Mouse (Mus musculus) heart, embryonic 16.5 days (tissue): ENCODE results near the gene Zfp523. TPM values are rescaled to one million over a fixed set of nuclear protein-coding genes. Genes with fewer than 3 reads are reported as not detected.
A peak's percentile ranks its signal among the peaks of the same experiment; 100 is the strongest.
"Not testable (repeated sequence)": the region's sequence is repeated elsewhere in the genome, so short reads cannot be mapped to it uniquely, and the experiment has no call there.

Experiments used
- ATAC-seq: fragments of 200-750 bp; cut with Nextera tagmentation; replicated peaks from 2 replicates; pipeline ENCODE4 v1.8.0; 2017; ENCODE audit warnings: moderate number of reproducible peaks; ENCODE audit not compliant: insufficient read depth, low FRiP score; ENCODE audit errors: extremely low read depth
- H3K27ac ChIP-seq: fragments of 300-500 bp; sonication (generic); 2 replicates; pipeline ENCODE4 v1.5.1; 2014; ENCODE audit warnings: mild to moderate bottlenecking, low read length, control low read depth, moderate library complexity
- H3K27me3 ChIP-seq: fragments of 300-500 bp; sonication (generic); 2 replicates; pipeline ENCODE4 v1.6.1; 2014; ENCODE audit warnings: low read length, mixed read lengths; ENCODE audit not compliant: control insufficient read depth, insufficient read depth
- H3K36me3 ChIP-seq: fragments of 300-500 bp; sonication (generic); 2 replicates; pipeline ENCODE4 v1.6.1; 2014; ENCODE audit not compliant: control insufficient read depth, insufficient read depth
- H3K4me1 ChIP-seq: fragments of 300-500 bp; sonication (generic); 2 replicates; pipeline ENCODE4 v1.6.1; 2014; ENCODE audit warnings: low read length, mixed read lengths; ENCODE audit not compliant: control insufficient read depth, insufficient read depth
- H3K4me2 ChIP-seq: fragments of 300-500 bp; sonication (generic); 2 replicates; pipeline ENCODE4 v1.6.1; 2014; ENCODE audit warnings: low read depth, mild to moderate bottlenecking, control low read depth, low read length
- H3K4me3 ChIP-seq: fragments of 300-500 bp; sonication (generic); 2 replicates; pipeline ENCODE4 v1.5.1; 2014; ENCODE audit warnings: mild to moderate bottlenecking, control low read depth, low read length
- H3K9ac ChIP-seq: fragments of 300-500 bp; sonication (generic); 2 replicates; pipeline ENCODE4 v1.6.1; 2014; ENCODE audit warnings: low read length, control low read depth
- H3K9me3 ChIP-seq: fragments of 300-500 bp; sonication (generic); replicated peaks from 2 replicates; pipeline ENCODE4 v1.6.1; 2016; ENCODE audit warnings: low read length; ENCODE audit not compliant: control insufficient read depth
- WGBS: fragments of 180-500 bp; shearing (Covaris S2); extraction: QIAGEN DNeasy Blood & Tissue Kit; methylation state at CpG from one replicate; pipeline ENCODE4 v1.1.7; 2014; 5-methylcytosine and 5-hydroxymethylcytosine counted together
- polyA plus RNA-seq: library from polyadenylated mRNA; unstranded; fragments of >200 nt; fragmentation: Nextera tagmentation; extraction: Ambion mirVana; gene quantifications from 2 replicates; pipeline ENCODE4 v1.2.1, GENCODE M21; 2015

The Zfp523 gene
- polyA plus RNA-seq, 1 experiment from 2014 or later, result 20.5 TPM

GRCm38 (mm10) chr17:28216791-28217190, 39.9 kb downstream of the Zfp523 start:
- 80% methylated on average over 9 of the region's 9 CpGs for WGBS
- Histone ChIP-seq H3K27me3 (no peaks in the 10 kb centered on the region), H3K4me2 (no peak overlapping the region), H3K36me3 (no peaks in the 10 kb centered on the region), H3K4me3 (no peak overlapping the region), H3K9ac (no peak overlapping the region), H3K9me3 (no peaks in the 10 kb centered on the region), H3K4me1 (0 out of 2 replicates have a peak, but pooled peaks cover 5% of the 10 kb centered on the region), H3K27ac (peak overlapping the region; percentile 75; the same call in 1 of the 2 replicates)
- ATAC-seq, result no peak

GRCm38 (mm10) chr17:28217721-28218649, 41.1 kb downstream of the Zfp523 start:
- Histone ChIP-seq H3K27ac (peak overlapping the region; percentile 75), H3K4me3 (no peak overlapping the region), H3K4me2 (peak overlapping the region; percentile 38), H3K36me3 (no peaks in the 10 kb centered on the region), H3K9ac (peak overlapping the region; percentile 36; the same call in 1 of the 2 replicates), H3K4me1 (peaks cover 7% of the 10 kb centered on the region), H3K27me3 (0 out of 2 replicates have a peak, but pooled peaks cover 2% of the 10 kb centered on the region), H3K9me3 (no peaks in the 10 kb centered on the region)
- ATAC-seq, result peak; percentile 53
- WGBS, result 20% methylated on average over 23 of the region's 23 CpGs

- not testable (repeated sequence) for H3K36me3 ChIP-seq, H3K4me2 ChIP-seq, H3K27ac ChIP-seq, H3K9ac ChIP-seq, H3K27me3 ChIP-seq, ATAC-seq, H3K4me3 ChIP-seq, H3K9me3 ChIP-seq
- H3K4me1 ChIP-seq, result peaks cover 16% of the 10 kb centered on the region
- WGBS, result 91% methylated on average over 9 of the region's 10 CpGs
Measured at GRCm38 (mm10) chr17:28222463-28222862, 45.5 kb downstream of the Zfp523 start.

- peak overlapping the region; percentile 94 for H3K4me2 ChIP-seq
- 0 out of 2 replicates have a peak, but pooled peaks cover 2% of the 10 kb centered on the region for H3K27me3 ChIP-seq
- no peaks in the 10 kb centered on the region for H3K9me3 ChIP-seq
- ATAC-seq, result peak; percentile 83
- 1% methylated on average over 46 of the region's 46 CpGs for WGBS
- H3K4me3 ChIP-seq, result peak overlapping the region; percentile 61
- H3K9ac ChIP-seq, result peak overlapping the region; percentile 78
- no peaks in the 10 kb centered on the region for H3K36me3 ChIP-seq
- H3K4me1 ChIP-seq, result peaks cover 12% of the 10 kb centered on the region
- peak overlapping the region; percentile 54 for H3K27ac ChIP-seq
Measured at GRCm38 (mm10) chr17:28223561-28224391, 46.8 kb downstream of the Zfp523 start.

GRCm38 (mm10) chr17:28224615-28225014, 47.7 kb downstream of the Zfp523 start:
- H3K4me1 ChIP-seq, result peaks cover 12% of the 10 kb centered on the region
- H3K36me3 ChIP-seq, result no peaks in the 10 kb centered on the region
- 0 out of 2 replicates have a peak, but pooled peaks cover 2% of the 10 kb centered on the region for H3K27me3 ChIP-seq
- no peaks in the 10 kb centered on the region for H3K9me3 ChIP-seq
- no peak for ATAC-seq
- 85% methylated on average over 10 of the region's 10 CpGs for WGBS
- H3K4me3 ChIP-seq, result no peak overlapping the region
- no peak overlapping the region for H3K4me2 ChIP-seq
- H3K27ac ChIP-seq, result no peak overlapping the region
- H3K9ac ChIP-seq, result no peak overlapping the region

- H3K4me1 ChIP-seq, result peaks cover 12% of the 10 kb centered on the region
Measured at GRCm38 (mm10) chr17:28226014-28226413, 49.1 kb downstream of the Zfp523 start.

GRCm38 (mm10) chr17:28230486-28230885, 53.6 kb downstream of the Zfp523 start:
- H3K9me3 ChIP-seq, result no peaks in the 10 kb centered on the region
- no peak overlapping the region for H3K4me3 ChIP-seq
- no peak overlapping the region for H3K9ac ChIP-seq
- WGBS, result 71% methylated on average over 6 of the region's 6 CpGs
- ATAC-seq, result no peak
- no peaks in the 10 kb centered on the region for H3K36me3 ChIP-seq
- peaks cover 3% of the 10 kb centered on the region for H3K4me1 ChIP-seq
- no peak overlapping the region for H3K27ac ChIP-seq
- H3K4me2 ChIP-seq, result no peak overlapping the region
- 0 out of 2 replicates have a peak, but pooled peaks cover 2% of the 10 kb centered on the region for H3K27me3 ChIP-seq

More at GRCm38 (mm10) chr17:28226014-28226413, 49.1 kb downstream of the Zfp523 start:
- Histone ChIP-seq H3K4me3 (peak overlapping the region; percentile 31), H3K36me3 (no peaks in the 10 kb centered on the region), H3K4me2 (peak overlapping the region; percentile 62), H3K9ac (peak overlapping the region; percentile 35; the same call in 1 of the 2 replicates), H3K9me3 (no peaks in the 10 kb centered on the region), H3K27ac (no peak overlapping the region), H3K27me3 (0 out of 2 replicates have a peak, but pooled peaks cover 2% of the 10 kb centered on the region)
- WGBS, result 3% methylated on average over 21 of the region's 21 CpGs
- ATAC-seq, result peak; percentile 56

- WGBS, result 77% methylated on average over 18 of the region's 18 CpGs
- no peaks in the 10 kb centered on the region for H3K36me3 ChIP-seq
- H3K4me1 ChIP-seq, result peaks cover 3% of the 10 kb centered on the region
- H3K4me2 ChIP-seq, result no peak overlapping the region
- no peak overlapping the region for H3K9ac ChIP-seq
- no peak overlapping the region for H3K4me3 ChIP-seq
- 0 out of 2 replicates have a peak, but pooled peaks cover 2% of the 10 kb centered on the region for H3K27me3 ChIP-seq
- no peaks in the 10 kb centered on the region for H3K9me3 ChIP-seq
- no peak overlapping the region for H3K27ac ChIP-seq
- no peak for ATAC-seq
Measured at GRCm38 (mm10) chr17:28231026-28231736, 54.3 kb downstream of the Zfp523 start.
